Mouse (Mus musculus) Patski (cell line): Measurements from ENCODE around the gene Rorc. TPM values are rescaled to one million over a fixed set of nuclear protein-coding genes. Genes with fewer than 3 reads are reported as not detected.
A peak's percentile ranks its signal among the peaks of the same experiment; 100 is the strongest.

Experiments
- ATAC-seq: fragments of 100-300 bp; one replicate; pipeline ENCODE4 v1.8.0; 2021
- CTCF ChIA-PET: fragments of 350-600 bp; sonication (Branson Sonifier 250); formaldehyde crosslinking; loops from one replicate; lab custom pipeline; 2022; ENCODE audit warnings: inconsistent platforms; lab: Charles Lee
- POLR2A ChIA-PET: fragments of 350-600 bp; sonication (Branson Sonifier 250); formaldehyde crosslinking; loops from one replicate; lab custom pipeline; 2022; ENCODE audit warnings: antibody characterized with exemption, inconsistent platforms; lab: Charles Lee
- DNase-seq: peaks from one replicate; pipeline ENCODE4 v3.0.0-alpha.2; 2011; ENCODE audit warnings: low read depth, low spot score
- H3K27me3 ChIP-seq: fragments of 371-371 bp; one replicate; pipeline ENCODE4 v1.5.1; 2021
- CTCF ChIP-seq: fragments of 100-300 bp; IDR thresholded peaks from one replicate; pipeline ENCODE4 v1.5.1; 2021
- in situ Hi-C: fragments of 300-500 bp; cut with MboI; formaldehyde crosslinking; loops from 3 replicates; pipeline ENCODE4 v1.11.1; 2018; ENCODE audit warnings: low pct_unique_long_range_greater_than_20kb, mixed read lengths
- polyA plus RNA-seq: library from polyadenylated mRNA; unstranded; gene quantifications from one replicate; pipeline ENCODE4 v1.2.3, GENCODE M21; 2021

Rorc gene
- polyA plus RNA-seq = 16.1 TPM

DNA sequence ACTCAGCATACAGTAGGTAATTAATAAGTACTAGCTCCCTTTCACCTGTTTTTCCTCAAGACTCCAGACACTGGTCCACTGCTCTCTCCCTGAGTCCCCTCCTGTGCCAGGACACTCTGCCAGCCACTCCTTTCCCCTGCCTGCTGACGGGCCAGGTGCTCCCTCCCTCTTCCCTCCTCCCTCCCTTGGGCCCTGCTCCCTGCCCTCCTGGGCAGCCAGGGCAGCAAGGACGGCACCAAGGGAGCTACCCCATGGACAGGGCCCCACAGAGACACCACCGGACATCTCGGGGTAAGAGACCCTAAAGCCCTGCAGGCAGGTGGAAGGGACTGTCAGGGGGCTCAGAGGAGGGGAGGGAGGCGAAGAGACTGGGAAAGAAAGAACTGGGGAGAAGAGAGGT lies at the start of gene Rorc:
TSS of gene Rorc (plus strand) at position 154 of the 400 bp plus-strand sequence.
- H3K27me3 ChIP-seq = no peaks in the 10 kb centered on the region
- ATAC-seq = peak; percentile 48
- POLR2A ChIA-PET = no interaction called here
- in situ Hi-C loops = loop anchor here (25.0 kb wide), 1 partner anchor 610 kb away; the partner anchor contains the start of gene Gm5773
- no peak for DNase-seq
- no peak for TF ChIP-seq CTCF
- CTCF ChIA-PET = no interaction called here

- in situ Hi-C loops = no loop called here
- ATAC-seq (peak; percentile 35), DNase-seq (no peak)
- peak; percentile 64 for TF ChIP-seq CTCF
- H3K27me3 ChIP-seq = no peaks in the 10 kb centered on the region
- CTCF ChIA-PET = interaction anchor here (1.1 to 1.8 kb wide), 4 partner anchors 8 to 38 kb away, joined by 3 to 4 read pairs (median 4); no protein-coding TSS in a partner anchor
- POLR2A ChIA-PET = interaction anchor here (0.9 kb wide), 1 partner anchor 10 kb away, joined by 3 read pairs; no protein-coding TSS in a partner anchor
These were observed 43.9 kb upstream of the Rorc start for GRCm38 (mm10) chr3:94328681-94329080.

GRCm38 (mm10) chr3:94334442-94334841 lies 38.2 kb upstream of the Rorc start:
- peaks cover 8% of the 10 kb centered on the region for H3K27me3 ChIP-seq
- in situ Hi-C loops = no loop called here
- DNase-seq = no peak
- ChIA-PET CTCF (interaction anchor here (0.8 to 1.6 kb wide), 6 partner anchors 12 to 26 kb away, joined by 3 to 6 read pairs (median 4); no protein-coding TSS in a partner anchor), POLR2A (interaction anchor here (0.8 kb wide), 1 partner anchor 24 kb away, joined by 3 read pairs; the partner anchor contains the start of gene Them4)
- ATAC-seq = no peak
- TF ChIP-seq CTCF = no peak

GRCm38 (mm10) chr3:94338522-94338921 lies 34.1 kb upstream of the Rorc start:
- ChIA-PET CTCF (interaction anchor here (1.6 to 1.8 kb wide), 2 partner anchors 19 to 28 kb away, joined by 4 to 5 read pairs; no protein-coding TSS in a partner anchor), POLR2A (interaction anchor here (1.1 kb wide), 1 partner anchor 10 kb away, joined by 3 read pairs; no protein-coding TSS in a partner anchor)
- TF ChIP-seq CTCF = no peak
- DNase-seq (no peak), ATAC-seq (no peak)
- in situ Hi-C loops = no loop called here
- peaks cover 15% of the 10 kb centered on the region for H3K27me3 ChIP-seq

GRCm38 (mm10) chr3:94341959-94342422 lies 30.6 kb upstream of the Rorc start, which contains the start of gene Them5:
Them5 (plus strand) TSS chr3:94342099.
- no peak for TF ChIP-seq CTCF
- in situ Hi-C loops = no loop called here
- peaks cover 33% of the 10 kb centered on the region for H3K27me3 ChIP-seq
- ChIA-PET POLR2A (no interaction called here), CTCF (interaction anchor here (1.0 to 1.2 kb wide), 2 partner anchors 8 to 14 kb away, joined by 3 to 4 read pairs; no protein-coding TSS in a partner anchor)
- ATAC-seq (no peak), DNase-seq (peak; percentile 10)

- CTCF ChIA-PET = interaction anchor here (1.0 to 1.7 kb wide), 3 partner anchors 9 to 18 kb away, joined by 3 to 6 read pairs (median 4); no protein-coding TSS in a partner anchor
- in situ Hi-C loops = no loop called here
- DNase-seq (peak; percentile 7), ATAC-seq (no peak)
- POLR2A ChIA-PET = no interaction called here
- H3K27me3 ChIP-seq = peaks cover 33% of the 10 kb centered on the region
- no peak for TF ChIP-seq CTCF
These were observed 30.0 kb upstream of the Rorc start for GRCm38 (mm10) chr3:94342552-94342951.

- DNase-seq (no peak), ATAC-seq (no peak)
- TF ChIP-seq CTCF = no peak
- ChIA-PET CTCF (interaction anchor here (1.7 kb wide), 1 partner anchor 17 kb away, joined by 6 read pairs; no protein-coding TSS in a partner anchor), POLR2A (no interaction called here)
- H3K27me3 ChIP-seq = peaks cover 34% of the 10 kb centered on the region
- in situ Hi-C loops = no loop called here
These were observed 28.4 kb upstream of the Rorc start for GRCm38 (mm10) chr3:94344182-94344581.

GRCm38 (mm10) chr3:94344897-94345296 lies 27.7 kb upstream of the Rorc start:
- ChIA-PET CTCF (no interaction called here), POLR2A (no interaction called here)
- in situ Hi-C loops = no loop called here
- ATAC-seq (no peak), DNase-seq (no peak)
- TF ChIP-seq CTCF = no peak
- peaks cover 27% of the 10 kb centered on the region for H3K27me3 ChIP-seq

- ChIA-PET CTCF (interaction anchor here (1.3 kb wide), 1 partner anchor 12 kb away, joined by 3 read pairs; no protein-coding TSS in a partner anchor), POLR2A (no interaction called here)
- in situ Hi-C loops = no loop called here
- peaks cover 27% of the 10 kb centered on the region for H3K27me3 ChIP-seq
- DNase-seq = no peak
- no peak for TF ChIP-seq CTCF
- no peak for ATAC-seq
These were observed 24.4 kb upstream of the Rorc start for GRCm38 (mm10) chr3:94348146-94348545.

DNA sequence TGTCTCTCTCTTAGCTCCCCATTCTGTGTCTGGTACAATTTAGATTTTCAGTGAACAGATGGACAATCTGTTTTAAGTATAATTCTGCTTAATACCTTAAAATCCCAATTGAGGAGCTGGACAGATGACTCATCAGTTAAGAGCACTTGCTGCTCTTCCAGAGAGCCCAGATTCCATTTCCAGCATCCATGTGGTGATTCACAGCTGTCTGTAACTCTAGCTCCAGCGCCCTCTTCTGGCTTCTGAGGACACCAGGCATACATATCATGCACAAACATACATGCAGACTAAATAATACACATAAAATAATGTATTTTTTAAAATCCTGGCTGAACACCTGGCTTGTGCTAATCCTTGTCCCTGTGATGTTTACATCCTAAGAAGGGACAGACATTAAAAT lies 11.8 kb upstream of the Rorc start:
- ChIA-PET POLR2A (no interaction called here), CTCF (interaction anchor here (1.0 to 1.8 kb wide), 5 partner anchors 13 to 84 kb away, joined by 3 to 8 read pairs (median 6); no protein-coding TSS in a partner anchor)
- TF ChIP-seq CTCF = peak; percentile 93
- H3K27me3 ChIP-seq = peaks cover 30% of the 10 kb centered on the region
- in situ Hi-C loops = loop anchor here (25.0 kb wide), 1 partner anchor 599 kb away; the partner anchor contains the start of gene Gm5773
- peak; percentile 59 for DNase-seq
- peak; percentile 78 for ATAC-seq

- no peak for TF ChIP-seq CTCF
- in situ Hi-C loops = loop anchor here (25.0 kb wide), 1 partner anchor 600 kb away; the partner anchor contains the start of gene Gm5773
- DNase-seq (no peak), ATAC-seq (no peak)
- POLR2A ChIA-PET = interaction anchor here (0.6 to 0.8 kb wide), 2 partner anchors 59 to 1318 kb away, joined by 4 read pairs; no protein-coding TSS in a partner anchor
- CTCF ChIA-PET = no interaction called here
- H3K27me3 ChIP-seq = peaks cover 24% of the 10 kb centered on the region
These were observed 10.5 kb upstream of the Rorc start, which contains the start of gene C2cd4d for GRCm38 (mm10) chr3:94362138-94362537. C2cd4d (plus strand) TSS chr3:94362438.
